Mouse (Mus musculus) adrenal gland, postnatal 25 days (tissue): ENCODE measurements around the gene Gmnn. TPM values are rescaled to one million over a fixed set of nuclear protein-coding genes. Genes with fewer than 3 reads are reported as not detected.
"Not testable (repeated sequence)": the region's sequence is repeated elsewhere in the genome, so short reads cannot be mapped to it uniquely, and the experiment has no call there.

Source experiments
- DNase-seq: peaks from one replicate; pipeline ENCODE4 v3.0.0; 2021; ENCODE audit warnings: mixed read lengths
- long read RNA-seq: library from polyadenylated mRNA; stranded (forward); transcript quantifications from one replicate; pipeline ENCODE4 v2.0.0, GENCODE M21; 2021
- total RNA-seq: library from RNA; stranded (reverse); gene quantifications from 2 replicates; pipeline ENCODE4 v1.2.3, GENCODE M21; 2021

The Gmnn gene
- total RNA-seq: 12.5 and 14.5 TPM in 2 replicates
- long read RNA-seq, transcript Gmnn-202 (7 exons, 963 nt): major isoform, 14 of 21 reads
- long read RNA-seq, partial matches to known transcripts: 0 of 21 reads
- long read RNA-seq, other reads (novel, unspliced or antisense): 5 of 21 reads

- DNase-seq: peak; percentile 92
These were observed at the start of gene Gmnn for GRCm38 (mm10) chr13:24761403-24762227. TSS of gene Gmnn (minus strand) at chr13:24761923.

DNA sequence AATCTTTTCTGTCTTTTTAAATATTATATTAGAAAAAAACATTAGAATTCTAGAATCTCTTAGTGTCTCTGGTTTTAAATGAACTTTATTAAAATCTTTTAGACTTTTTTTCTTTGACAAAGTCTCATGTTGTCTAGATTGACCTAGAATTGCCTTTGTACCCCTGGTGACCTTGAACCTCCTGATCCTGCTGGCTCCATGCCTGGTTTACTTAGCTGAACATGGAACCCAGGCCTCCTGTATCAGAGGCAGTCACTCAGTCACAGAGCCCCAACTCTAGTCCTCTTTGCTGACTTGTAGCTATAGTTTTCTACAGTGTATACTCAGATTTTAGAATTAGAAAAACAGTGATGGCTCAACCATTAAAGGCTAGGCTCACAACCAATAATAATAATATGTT, 44.4 kb upstream of the Gmnn start:
- peak; percentile 48 for DNase-seq

- no peak for DNase-seq
These were observed 41.5 kb upstream of the Gmnn start for GRCm38 (mm10) chr13:24803196-24803595.

DNA sequence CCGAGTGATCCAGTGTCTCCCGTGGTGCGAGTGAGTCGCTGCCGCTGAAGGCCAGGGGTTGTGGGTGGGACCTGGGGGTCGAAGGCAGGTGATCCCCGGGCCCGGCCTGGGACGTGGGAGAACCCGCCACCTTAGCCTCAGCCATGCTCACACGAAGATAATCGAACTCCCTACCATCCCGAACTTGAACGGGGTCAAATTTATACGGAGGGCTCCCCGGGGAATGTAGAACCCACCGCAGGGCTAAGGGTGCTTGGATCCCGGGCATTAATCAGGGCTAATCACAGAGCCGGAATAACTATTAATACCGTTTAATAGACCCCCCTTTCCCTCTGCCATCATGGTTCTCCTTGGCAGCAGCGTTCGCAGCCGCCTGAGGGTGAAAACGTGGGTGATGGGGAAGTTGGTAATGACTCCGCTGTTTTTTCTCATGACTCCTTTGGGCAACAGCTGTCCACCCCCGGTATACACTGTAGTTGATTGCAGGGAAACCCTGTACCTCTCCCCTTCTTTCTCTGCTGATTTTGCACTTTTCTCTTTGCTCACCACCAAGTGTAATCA, 40.5 kb upstream of the Gmnn start:
- DNase-seq: peak; percentile 30

GRCm38 (mm10) chr13:24801308-24801921, 39.7 kb upstream of the Gmnn start, which contains the start of gene BC005537:
TSS of gene BC005537 (plus strand) at chr13:24801657.
- peak; percentile 50 for DNase-seq

- DNase-seq: peak; percentile 97
These were observed 39.1 kb upstream of the Gmnn start for GRCm38 (mm10) chr13:24800674-24801307.

DNA sequence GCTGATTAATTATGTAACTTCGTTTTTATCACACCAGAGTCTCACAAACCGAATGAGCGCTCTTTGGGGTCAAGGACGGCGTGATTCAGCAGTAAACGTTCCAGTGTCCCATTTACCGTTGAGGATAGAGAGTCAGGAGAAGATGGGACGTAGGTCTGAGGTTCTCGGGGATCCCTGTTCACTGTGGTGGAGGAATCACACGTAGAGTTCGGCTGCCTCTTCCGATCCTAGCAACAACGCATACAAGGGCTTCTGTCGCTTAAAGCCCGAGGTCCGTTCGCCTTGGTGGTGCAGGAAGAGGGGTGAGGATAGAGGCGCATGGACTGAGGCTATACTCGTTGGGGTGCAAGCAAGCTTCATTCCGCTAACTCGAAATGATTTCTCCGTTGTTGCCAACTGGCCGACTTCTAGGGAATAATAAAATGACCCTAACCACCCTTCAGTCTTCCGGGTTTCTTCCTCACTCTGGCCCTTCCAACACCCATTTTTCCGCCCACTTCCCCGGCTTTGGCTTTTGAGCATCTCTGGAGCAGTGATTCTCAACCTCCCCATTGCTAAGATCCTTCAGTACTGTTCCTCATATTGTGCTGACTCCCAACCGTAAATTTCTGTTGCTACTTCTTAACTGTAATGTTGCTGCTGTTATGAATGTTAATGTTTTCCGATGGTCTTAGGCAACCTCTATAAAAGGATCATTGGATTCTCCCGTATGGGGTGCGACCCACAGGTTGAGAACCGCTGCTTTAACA, 38.4 kb upstream of the Gmnn start:
- DNase-seq: peak; percentile 66

- no peak for DNase-seq
These were observed 37.7 kb upstream of the Gmnn start for GRCm38 (mm10) chr13:24799378-24799777.

DNA sequence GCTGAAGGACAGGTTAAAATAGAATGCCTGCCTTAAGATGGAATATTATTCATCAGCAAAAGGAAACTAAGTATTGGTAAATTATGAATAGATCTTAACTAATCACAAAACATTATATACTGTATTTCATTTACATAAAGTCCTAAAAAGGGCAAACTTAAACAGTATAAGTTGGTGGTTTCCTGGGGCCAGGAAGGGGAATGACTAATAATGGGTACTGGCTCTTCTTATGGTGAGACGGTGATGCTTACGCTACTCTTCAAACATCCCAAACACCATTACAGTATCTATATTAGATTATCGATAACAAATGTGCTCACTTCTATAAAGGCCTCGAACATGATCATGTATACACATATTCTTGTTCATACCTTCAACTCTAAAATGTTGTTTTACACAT, 37.0 kb upstream of the Gmnn start:
- no peak for DNase-seq

- no peak for DNase-seq
These were observed 30.8 kb upstream of the Gmnn start for GRCm38 (mm10) chr13:24792411-24793045.

DNA sequence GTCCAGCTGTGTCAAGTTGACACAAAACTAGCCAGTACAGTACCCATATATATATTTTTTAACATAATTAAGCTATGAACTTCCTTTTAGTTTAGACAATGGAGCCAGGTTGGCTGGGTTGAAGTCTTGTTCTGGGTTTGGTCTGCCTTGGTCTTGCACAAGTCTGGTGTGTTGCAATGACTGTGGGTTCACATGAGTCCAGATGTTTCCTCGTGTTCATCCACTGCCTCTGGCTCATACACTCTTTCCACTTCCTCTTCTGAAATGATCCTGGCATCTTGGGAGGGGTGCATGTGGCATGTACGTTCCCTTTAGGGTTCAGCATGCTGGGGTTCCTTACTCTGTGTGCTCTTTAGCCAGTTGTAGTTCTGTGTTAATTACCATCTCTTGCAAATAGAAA, 29.6 kb upstream of the Gmnn start:
- DNase-seq: no peak

- DNase-seq: no peak
These were observed 25.8 kb upstream of the Gmnn start for GRCm38 (mm10) chr13:24787477-24787876.

DNA sequence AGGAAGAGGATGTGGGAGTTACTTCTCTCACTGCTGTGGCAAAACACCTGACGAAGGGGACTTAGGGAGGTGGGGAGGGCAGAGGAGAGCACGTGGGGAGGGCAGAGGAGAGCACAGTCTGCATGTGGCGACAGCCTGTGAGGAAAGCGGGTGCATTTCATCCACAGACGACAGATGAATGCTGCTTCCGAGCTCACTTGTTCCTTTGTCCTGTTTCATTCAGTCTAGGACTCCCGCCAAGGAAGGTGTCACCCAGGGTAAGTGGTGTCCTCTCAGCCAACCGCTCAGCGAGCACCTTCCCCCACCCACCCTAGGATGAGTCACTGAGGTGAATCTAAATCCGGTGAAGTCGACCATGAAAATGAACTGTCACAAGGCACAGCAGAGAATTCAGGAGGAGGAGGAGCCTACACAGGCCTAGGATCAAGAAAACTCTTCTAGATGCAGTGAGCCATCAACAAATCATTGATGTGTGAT, 24.3 kb upstream of the Gmnn start:
- DNase-seq: no peak

- DNase-seq: peak; percentile 45
These were observed 20.2 kb upstream of the Gmnn start for GRCm38 (mm10) chr13:24781916-24782315.

GRCm38 (mm10) chr13:24778706-24779380, 17.1 kb upstream of the Gmnn start:
- DNase-seq: no peak

DNA sequence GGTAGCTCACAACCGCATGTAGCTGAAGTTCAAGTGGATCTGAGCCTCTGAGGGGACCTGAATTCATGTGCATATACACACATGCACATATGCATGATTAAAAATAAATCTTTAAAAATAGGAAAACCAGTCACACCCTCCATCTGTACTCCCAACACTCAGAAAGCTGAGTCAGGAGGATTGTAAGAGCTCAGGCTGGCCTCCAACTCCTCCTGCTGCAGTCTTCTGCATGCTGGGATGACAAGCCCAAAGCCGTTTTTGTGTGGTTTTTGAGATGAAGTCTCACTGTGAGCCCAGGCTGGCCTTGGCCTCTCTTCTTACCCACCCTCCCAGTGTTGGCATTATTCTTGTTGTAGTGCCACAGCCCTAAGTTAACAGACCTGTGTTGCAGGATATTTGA, 16.3 kb upstream of the Gmnn start:
- no peak for DNase-seq

GRCm38 (mm10) chr13:24776146-24776844, 14.6 kb upstream of the Gmnn start:
- DNase-seq: peak; percentile 35

GRCm38 (mm10) chr13:24771482-24771881, 9.8 kb upstream of the Gmnn start:
- not testable (repeated sequence) for DNase-seq

GRCm38 (mm10) chr13:24767809-24768208, 6.1 kb upstream of the Gmnn start:
- DNase-seq: not testable (repeated sequence)

DNA sequence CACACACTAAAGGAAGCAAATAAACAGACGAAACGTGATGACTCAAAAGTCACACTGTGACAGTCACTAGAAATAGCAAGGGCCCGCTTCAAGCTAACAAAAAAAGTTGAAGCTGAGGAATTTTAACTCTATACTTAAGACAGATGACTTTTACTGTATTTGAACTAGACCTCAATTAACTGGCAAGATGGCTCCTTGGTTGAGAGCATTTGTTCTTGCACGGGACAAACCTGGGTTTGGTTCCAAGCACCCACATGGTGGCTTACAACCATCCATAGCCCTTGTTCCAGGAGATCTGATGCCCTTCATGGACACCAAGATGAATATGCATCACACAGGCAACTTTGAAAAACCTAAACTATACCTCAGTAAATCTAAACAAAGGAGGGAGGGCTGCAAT, 531 bp upstream of the Gmnn start:
- DNase-seq: no peak
